Mouse (Mus musculus): ENCODE measurements around the gene Cenpx. TPM values are rescaled to one million over a fixed set of nuclear protein-coding genes. Genes with fewer than 3 reads are reported as not detected.

The Cenpx gene
- polyA plus RNA-seq, 1 experiment: 57.6 TPM

- H3K79me3 ChIP-seq (ENCODE audit: low read depth): peaks cover 14% of the 10 kb centered on the region
- no peaks in the 10 kb centered on the region for H3K27me3 ChIP-seq (ENCODE audit: control insufficient read depth, insufficient read depth, insufficient read length)
- no peak overlapping the region for H3ac ChIP-seq (ENCODE audit: control insufficient read depth, insufficient read length, low read depth)
- TF ChIP-seq MYOD1 (IDR thresholded peaks at IDR 0.05; ENCODE audit: control insufficient read depth, insufficient read length, low read depth) (no peak), USF1 (IDR thresholded peaks at IDR 0.05; ENCODE audit: low read depth) (no peak), CTCF (IDR thresholded peaks at IDR 0.05; ENCODE audit: control insufficient read depth, insufficient read depth, insufficient read length) (no peak), MYOG (IDR thresholded peaks at IDR 0.05; ENCODE audit: control insufficient read depth, extremely low read depth, insufficient read length) (no peak), CEBPB (IDR thresholded peaks at IDR 0.05; ENCODE audit: low read depth) (no peak), MAX (IDR thresholded peaks at IDR 0.05) (no peak), FOSL1 (IDR thresholded peaks at IDR 0.05; ENCODE audit: insufficient read depth, low read length, poor library complexity, severe bottlenecking) (no peak)
- H3K36me3 ChIP-seq (ENCODE audit: control insufficient read depth, insufficient read depth): peaks cover 67% of the 10 kb centered on the region
- H3K79me2 ChIP-seq (ENCODE audit: control insufficient read depth, insufficient read depth): peaks cover 58% of the 10 kb centered on the region
- H3K4me3 ChIP-seq (ENCODE audit: insufficient read depth, poor library complexity, severe bottlenecking): no peak overlapping the region
Observed at GRCm38 (mm10) chr11:120693461-120693860, 20.1 kb downstream of the Cenpx start.

- Histone ChIP-seq H3K36me3 (ENCODE audit: control insufficient read depth, insufficient read depth) (peaks cover 73% of the 10 kb centered on the region), H3ac (ENCODE audit: control insufficient read depth, insufficient read length, low read depth) (no peak overlapping the region), H3K79me2 (ENCODE audit: control insufficient read depth, insufficient read depth) (peaks cover 58% of the 10 kb centered on the region), H3K4me3 (ENCODE audit: insufficient read depth, poor library complexity, severe bottlenecking) (no peak overlapping the region), H3K27me3 (ENCODE audit: control insufficient read depth, insufficient read depth, insufficient read length) (no peaks in the 10 kb centered on the region), H3K79me3 (ENCODE audit: low read depth) (peaks cover 14% of the 10 kb centered on the region)
- peak; percentile 64 for TF ChIP-seq USF1 (IDR thresholded peaks at IDR 0.05; ENCODE audit: low read depth)
- TF ChIP-seq CEBPB (IDR thresholded peaks at IDR 0.05; ENCODE audit: low read depth): no peak
Observed at GRCm38 (mm10) chr11:120692471-120693011, 21.0 kb downstream of the Cenpx start.

- Histone ChIP-seq H3K36me3 (ENCODE audit: control insufficient read depth, insufficient read depth) (peaks cover 71% of the 10 kb centered on the region), H3K4me3 (ENCODE audit: insufficient read depth, poor library complexity, severe bottlenecking) (no peak overlapping the region), H3K79me2 (ENCODE audit: control insufficient read depth, insufficient read depth) (peaks cover 31% of the 10 kb centered on the region), H3K79me3 (ENCODE audit: low read depth) (peaks cover 7% of the 10 kb centered on the region), H3K27me3 (ENCODE audit: control insufficient read depth, insufficient read depth, insufficient read length) (no peaks in the 10 kb centered on the region), H3ac (ENCODE audit: control insufficient read depth, insufficient read length, low read depth) (no peak overlapping the region)
- TF ChIP-seq CTCF (IDR thresholded peaks at IDR 0.05; ENCODE audit: control insufficient read depth, insufficient read depth, insufficient read length): no peak
- no peak for TF ChIP-seq CEBPB (IDR thresholded peaks at IDR 0.05; ENCODE audit: low read depth)
- TF ChIP-seq MYOD1 (IDR thresholded peaks at IDR 0.05; ENCODE audit: control insufficient read depth, insufficient read length, low read depth): no peak
- no peak for TF ChIP-seq MYOG (IDR thresholded peaks at IDR 0.05; ENCODE audit: control insufficient read depth, extremely low read depth, insufficient read length)
- TF ChIP-seq FOSL1 (IDR thresholded peaks at IDR 0.05; ENCODE audit: insufficient read depth, low read length, poor library complexity, severe bottlenecking): no peak
- no peak for TF ChIP-seq USF1 (IDR thresholded peaks at IDR 0.05; ENCODE audit: low read depth)
- TF ChIP-seq MAX (IDR thresholded peaks at IDR 0.05): no peak
Observed at GRCm38 (mm10) chr11:120689365-120689764, 24.2 kb downstream of the Cenpx start.

DNA sequence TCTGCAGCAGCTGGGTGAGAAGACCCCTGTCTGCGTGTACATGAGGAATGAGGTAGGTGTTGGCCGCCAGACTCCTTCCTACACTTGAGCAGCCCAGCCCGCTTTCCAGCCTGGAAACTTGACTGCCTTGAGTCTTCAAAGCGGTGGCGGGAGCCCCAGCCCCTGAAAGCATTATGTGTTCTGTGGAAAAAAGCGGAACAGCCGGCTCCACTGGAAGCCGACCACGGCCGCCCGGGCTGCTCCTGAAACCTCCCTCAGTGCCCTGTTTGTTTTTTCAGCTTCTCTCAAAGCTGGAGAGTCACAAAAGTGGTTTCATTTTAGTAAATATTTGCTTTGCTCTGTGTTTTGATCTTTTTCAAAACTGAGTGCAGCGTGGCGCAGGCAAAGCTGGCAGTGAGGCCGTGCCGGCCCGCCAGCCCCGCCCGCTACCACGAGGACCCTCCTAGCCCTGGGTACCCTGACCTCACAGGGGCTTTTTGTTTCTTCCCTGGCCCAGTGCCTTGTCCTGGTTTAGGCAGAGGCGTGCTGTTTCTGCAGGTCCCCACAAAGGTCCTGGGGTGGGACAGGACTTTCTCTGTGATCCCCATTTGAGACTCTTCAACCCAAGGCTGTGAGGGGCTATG lies 26.8 kb downstream of the Cenpx start:
- Histone ChIP-seq H3K79me3 (ENCODE audit: low read depth) (peaks cover 10% of the 10 kb centered on the region), H3K4me3 (ENCODE audit: insufficient read depth, poor library complexity, severe bottlenecking) (no peak overlapping the region), H3K27me3 (ENCODE audit: control insufficient read depth, insufficient read depth, insufficient read length) (no peaks in the 10 kb centered on the region), H3K79me2 (ENCODE audit: control insufficient read depth, insufficient read depth) (peaks cover 22% of the 10 kb centered on the region), H3K36me3 (ENCODE audit: control insufficient read depth, insufficient read depth) (peaks cover 63% of the 10 kb centered on the region), H3ac (ENCODE audit: control insufficient read depth, insufficient read length, low read depth) (no peak overlapping the region)
- TF ChIP-seq MAX (IDR thresholded peaks at IDR 0.05): no peak
- TF ChIP-seq USF1 (IDR thresholded peaks at IDR 0.05; ENCODE audit: low read depth): no peak
- TF ChIP-seq CEBPB (IDR thresholded peaks at IDR 0.05; ENCODE audit: low read depth): no peak
- TF ChIP-seq FOSL1 (IDR thresholded peaks at IDR 0.05; ENCODE audit: insufficient read depth, low read length, poor library complexity, severe bottlenecking): no peak

- peaks cover 7% of the 10 kb centered on the region for H3K79me3 ChIP-seq (ENCODE audit: low read depth)
- H3ac ChIP-seq (ENCODE audit: control insufficient read depth, insufficient read length, low read depth): no peak overlapping the region
- no peaks in the 10 kb centered on the region for H3K27me3 ChIP-seq (ENCODE audit: control insufficient read depth, insufficient read depth, insufficient read length)
- peaks cover 16% of the 10 kb centered on the region for H3K79me2 ChIP-seq (ENCODE audit: control insufficient read depth, insufficient read depth)
- H3K4me3 ChIP-seq (ENCODE audit: insufficient read depth, poor library complexity, severe bottlenecking): no peak overlapping the region
- peaks cover 61% of the 10 kb centered on the region for H3K36me3 ChIP-seq (ENCODE audit: control insufficient read depth, insufficient read depth)
- TF ChIP-seq CEBPB (IDR thresholded peaks at IDR 0.05; ENCODE audit: low read depth): no peak
- TF ChIP-seq MAX (IDR thresholded peaks at IDR 0.05): no peak
- no peak for TF ChIP-seq CTCF (IDR thresholded peaks at IDR 0.05; ENCODE audit: control insufficient read depth, insufficient read depth, insufficient read length)
- no peak for TF ChIP-seq USF1 (IDR thresholded peaks at IDR 0.05; ENCODE audit: low read depth)
Observed at GRCm38 (mm10) chr11:120684660-120685059, 28.9 kb downstream of the Cenpx start.

DNA sequence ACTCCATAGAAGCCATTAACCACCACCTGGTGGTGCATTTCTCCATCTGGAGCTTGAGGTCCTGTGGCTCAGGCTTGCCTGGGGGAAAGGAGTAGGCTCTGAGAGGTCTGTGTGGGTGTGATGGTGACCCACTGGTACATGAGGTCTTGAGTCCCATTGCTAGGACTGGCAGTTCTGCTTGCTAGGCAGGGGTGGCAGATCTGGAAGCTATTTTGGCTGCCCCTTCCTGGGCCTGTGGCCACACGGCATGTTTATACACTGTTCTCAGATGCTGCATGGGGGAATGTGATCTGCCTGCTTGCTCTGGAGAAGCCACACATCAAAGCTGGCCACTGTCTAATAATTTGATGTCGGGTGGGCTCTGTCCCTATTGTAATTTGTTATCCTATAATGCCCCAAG lies 29.5 kb downstream of the Cenpx start:
- H3ac ChIP-seq (ENCODE audit: control insufficient read depth, insufficient read length, low read depth): no peak overlapping the region
- TF ChIP-seq FOSL1 (IDR thresholded peaks at IDR 0.05; ENCODE audit: insufficient read depth, low read length, poor library complexity, severe bottlenecking): no peak
- TF ChIP-seq CEBPB (IDR thresholded peaks at IDR 0.05; ENCODE audit: low read depth): no peak
- no peak for TF ChIP-seq MYOD1 (IDR thresholded peaks at IDR 0.05; ENCODE audit: control insufficient read depth, insufficient read length, low read depth)
- no peak for TF ChIP-seq MYOG (IDR thresholded peaks at IDR 0.05; ENCODE audit: control insufficient read depth, extremely low read depth, insufficient read length)
- no peak for TF ChIP-seq MAX (IDR thresholded peaks at IDR 0.05)
- no peak for TF ChIP-seq CTCF (IDR thresholded peaks at IDR 0.05; ENCODE audit: control insufficient read depth, insufficient read depth, insufficient read length)
- no peak for TF ChIP-seq USF1 (IDR thresholded peaks at IDR 0.05; ENCODE audit: low read depth)
- H3K27me3 ChIP-seq (ENCODE audit: control insufficient read depth, insufficient read depth, insufficient read length): no peaks in the 10 kb centered on the region
- no peak overlapping the region for H3K4me3 ChIP-seq (ENCODE audit: insufficient read depth, poor library complexity, severe bottlenecking)
- H3K79me3 ChIP-seq (ENCODE audit: low read depth): peaks cover 7% of the 10 kb centered on the region
- H3K36me3 ChIP-seq (ENCODE audit: control insufficient read depth, insufficient read depth): peaks cover 61% of the 10 kb centered on the region
- peaks cover 16% of the 10 kb centered on the region for H3K79me2 ChIP-seq (ENCODE audit: control insufficient read depth, insufficient read depth)
